Mouse (Mus musculus) thymus, adult 2 months (tissue): ENCODE data around the gene Klc3. TPM values are rescaled to one million over a fixed set of nuclear protein-coding genes. Genes with fewer than 3 reads are reported as not detected.

Experiments used
- DNase-seq: peaks from one replicate; pipeline ENCODE4 v3.0.0; 2021
- H3K27ac ChIP-seq: fragments of 200-500 bp; 2 replicates; pipeline ENCODE4 v1.5.1; 2012; ENCODE audit warnings: low read length, control low read depth; ENCODE audit not compliant: control insufficient read depth, insufficient read depth
- H3K27me3 ChIP-seq: fragments of 200-500 bp; 2 replicates; pipeline ENCODE4 v1.6.1; 2012; ENCODE audit warnings: mild to moderate bottlenecking, low read length, moderate library complexity, mixed read lengths; ENCODE audit not compliant: control insufficient read depth, insufficient read depth
- H3K36me3 ChIP-seq: fragments of 200-500 bp; 2 replicates; pipeline ENCODE4 v1.6.1; 2012; ENCODE audit warnings: mild to moderate bottlenecking, low read length, moderate library complexity; ENCODE audit not compliant: control insufficient read depth, insufficient read depth
- H3K4me1 ChIP-seq: fragments of 200-500 bp; replicated peaks from 2 replicates; pipeline ENCODE4 v1.6.1; 2012; ENCODE audit warnings: low read length; ENCODE audit not compliant: control insufficient read depth, insufficient read depth
- H3K4me3 ChIP-seq: fragments of 200-500 bp; 2 replicates; pipeline ENCODE4 v1.5.1; 2012; ENCODE audit warnings: mild to moderate bottlenecking, low read length, control low read depth, moderate library complexity; ENCODE audit not compliant: control insufficient read depth, insufficient read depth
- CTCF ChIP-seq: fragments of 200-500 bp; IDR thresholded peaks from 2 replicates; pipeline ENCODE4 v1.5.1; 2012; ENCODE audit warnings: mild to moderate bottlenecking, control low read depth, low read length, moderate library complexity, borderline replicate concordance; ENCODE audit not compliant: control insufficient read depth, poor library complexity, insufficient read depth; ENCODE audit errors: extremely low read depth
- POLR2A ChIP-seq: fragments of 200-500 bp; IDR thresholded peaks from 2 replicates; pipeline ENCODE4 v1.6.1; 2012; ENCODE audit warnings: mild to moderate bottlenecking, low read length, control low read depth, moderate library complexity; ENCODE audit not compliant: control insufficient read depth, poor library complexity, insufficient read depth; ENCODE audit errors: extremely low read depth
- WGBS: fragments of 180-500 bp; shearing (Covaris S2); methylation state at CpG from one replicate; pipeline ENCODE4 v1.1.7; 2018; 5-methylcytosine and 5-hydroxymethylcytosine counted together
- polyA plus RNA-seq: library from polyadenylated mRNA; depleted of rRNA; stranded (reverse); fragments of >200 nt; gene quantifications from 2 replicates; pipeline ENCODE4 v1.2.3, GENCODE M21; 2012

The Klc3 gene
- polyA plus RNA-seq, 1 experiment: 87.0 TPM

DNA sequence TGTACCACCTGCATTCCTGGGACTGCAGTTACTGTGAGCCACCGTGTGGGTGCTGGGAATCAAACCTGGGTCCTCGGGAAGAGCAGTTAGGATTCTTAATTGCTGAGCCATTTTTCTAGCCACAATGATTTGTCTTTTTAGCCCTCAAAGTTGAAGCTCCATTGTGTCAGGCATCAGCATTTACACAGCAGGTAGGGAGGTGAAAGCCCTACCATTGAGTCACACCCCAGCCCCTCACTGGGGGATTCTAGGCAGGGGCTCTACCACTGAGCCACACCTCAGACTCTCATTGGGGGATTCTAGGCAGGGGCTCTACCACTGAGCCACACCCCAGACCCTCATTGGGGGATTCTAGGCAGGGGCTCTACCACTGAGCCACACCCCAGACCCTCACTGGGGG is 32.4 kb upstream of the Klc3 start:
- WGBS: 97% methylated on average over 2 of the region's 2 CpGs
- TF ChIP-seq CTCF (no peak), POLR2A (no peak)
- peaks cover 60% of the 10 kb centered on the region for H3K36me3 ChIP-seq
- H3K4me1 ChIP-seq: no peaks in the 10 kb centered on the region
- H3K27ac ChIP-seq: no peak overlapping the region
- DNase-seq: no peak
- H3K4me3 ChIP-seq: no peak overlapping the region
- H3K27me3 ChIP-seq: no peaks in the 10 kb centered on the region

DNA sequence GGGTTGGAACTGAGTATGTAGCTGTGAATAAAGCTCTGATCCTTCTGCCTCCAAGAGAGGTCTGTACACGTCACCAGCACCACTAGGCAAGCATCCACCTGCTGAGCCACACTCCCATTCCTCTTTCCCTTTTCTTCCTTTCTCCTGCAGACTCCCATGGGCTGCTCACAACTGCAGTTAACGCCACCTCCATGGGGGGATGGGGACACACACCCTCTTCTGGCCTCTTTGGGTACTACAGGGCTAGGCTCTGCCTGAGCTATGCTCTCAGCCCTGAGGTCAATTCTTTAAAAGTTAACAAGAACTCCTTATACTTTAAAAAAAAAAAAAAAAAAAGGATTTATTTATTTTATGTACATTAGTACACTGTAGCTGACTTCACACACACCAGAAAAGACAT is 28.6 kb upstream of the Klc3 start:
- Histone ChIP-seq H3K4me1 (no peaks in the 10 kb centered on the region), H3K27ac (no peak overlapping the region), H3K36me3 (peaks cover 64% of the 10 kb centered on the region), H3K4me3 (no peak overlapping the region), H3K27me3 (no peaks in the 10 kb centered on the region)
- 98% methylated on average over 2 of the region's 2 CpGs for WGBS
- TF ChIP-seq POLR2A (no peak), CTCF (no peak)
- no peak for DNase-seq

DNA sequence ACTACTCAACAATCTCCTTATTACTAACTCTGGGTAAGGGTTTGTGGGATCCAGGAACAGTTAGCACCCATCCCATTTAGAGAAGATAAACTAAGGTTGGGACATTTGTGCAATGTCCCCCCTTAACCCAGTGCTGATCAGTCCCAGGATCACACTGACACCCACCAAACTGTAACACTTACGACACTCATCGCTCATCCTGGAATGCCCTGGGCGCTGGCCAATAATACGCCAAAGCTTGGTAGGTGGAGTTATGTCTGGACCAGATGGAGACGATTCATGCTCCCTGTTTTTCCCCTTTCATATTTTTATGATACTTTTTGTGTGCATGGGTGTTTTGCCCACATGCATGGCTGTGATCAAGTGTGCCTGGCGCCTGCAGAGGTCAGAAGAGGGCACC is 26.5 kb upstream of the Klc3 start:
- no peak for DNase-seq
- Histone ChIP-seq H3K36me3 (peaks cover 52% of the 10 kb centered on the region), H3K4me1 (no peaks in the 10 kb centered on the region), H3K27ac (no peak overlapping the region), H3K4me3 (no peak overlapping the region), H3K27me3 (no peaks in the 10 kb centered on the region)
- WGBS: 95% methylated on average over 6 of the region's 6 CpGs
- TF ChIP-seq POLR2A: no peak
- TF ChIP-seq CTCF: no peak

DNA sequence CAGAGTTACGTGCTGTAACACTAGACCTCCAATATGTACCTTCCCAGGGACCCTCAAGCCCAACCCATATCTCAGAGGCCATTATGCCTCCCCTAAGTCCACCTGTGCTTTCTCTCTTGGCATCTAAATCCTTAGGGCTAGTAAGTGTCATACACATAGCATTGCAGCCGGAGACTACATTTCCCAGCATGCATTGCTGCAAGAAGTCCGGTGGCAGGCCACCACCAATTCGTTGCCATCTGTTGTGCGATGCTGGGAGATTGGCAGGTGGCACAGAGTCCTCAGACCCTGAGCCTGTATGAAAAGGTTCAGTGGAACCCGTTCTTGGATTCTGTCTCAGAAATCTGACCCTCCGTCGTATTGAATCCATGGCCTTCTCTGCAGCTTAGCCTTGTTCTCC is 25.8 kb upstream of the Klc3 start:
- Histone ChIP-seq H3K4me3 (no peak overlapping the region), H3K36me3 (peaks cover 52% of the 10 kb centered on the region), H3K27me3 (no peaks in the 10 kb centered on the region), H3K4me1 (no peaks in the 10 kb centered on the region), H3K27ac (no peak overlapping the region)
- WGBS: 86% methylated on average over 8 of the region's 8 CpGs
- no peak for DNase-seq
- TF ChIP-seq POLR2A (no peak), CTCF (no peak)

DNA sequence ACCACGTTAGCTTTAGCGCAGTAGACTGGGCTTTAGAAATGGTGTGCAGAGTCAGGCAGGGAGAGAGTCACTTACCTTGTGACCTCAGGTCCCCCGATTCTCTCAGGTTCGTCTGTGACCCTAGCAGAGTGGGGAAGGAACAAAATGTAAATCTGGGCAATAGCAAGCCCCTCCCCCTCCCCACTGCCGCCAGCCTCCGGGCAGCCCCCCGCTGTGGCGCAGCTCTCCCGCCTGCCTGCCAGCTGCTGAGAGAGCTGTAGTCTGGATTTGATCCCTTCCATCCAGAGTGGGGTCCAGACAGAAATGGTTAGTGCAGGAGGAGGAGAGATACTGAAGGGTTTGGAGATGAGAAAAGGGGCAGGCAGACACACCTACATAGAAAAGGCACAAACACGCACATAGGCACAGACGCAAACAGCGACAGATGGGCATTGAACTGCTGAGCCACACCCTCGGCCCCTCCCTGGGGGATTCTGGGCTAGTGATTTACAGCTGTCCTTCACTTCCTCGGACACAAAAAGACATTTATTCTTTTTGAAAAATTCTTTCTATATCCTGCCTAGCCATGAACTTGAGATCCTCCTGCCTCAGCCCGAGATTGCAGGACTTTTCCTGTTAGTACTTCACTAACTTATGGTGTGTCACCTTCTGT is 24.2 kb upstream of the Klc3 start:
- DNase-seq: no peak
- H3K4me3 ChIP-seq: no peak overlapping the region
- no peaks in the 10 kb centered on the region for H3K27me3 ChIP-seq
- peaks cover 36% of the 10 kb centered on the region for H3K36me3 ChIP-seq
- TF ChIP-seq POLR2A: no peak
- TF ChIP-seq CTCF: no peak
- H3K4me1 ChIP-seq: no peaks in the 10 kb centered on the region
- H3K27ac ChIP-seq: no peak overlapping the region
- 94% methylated on average over 15 of the region's 15 CpGs for whole genome bisulfite sequencing

DNA sequence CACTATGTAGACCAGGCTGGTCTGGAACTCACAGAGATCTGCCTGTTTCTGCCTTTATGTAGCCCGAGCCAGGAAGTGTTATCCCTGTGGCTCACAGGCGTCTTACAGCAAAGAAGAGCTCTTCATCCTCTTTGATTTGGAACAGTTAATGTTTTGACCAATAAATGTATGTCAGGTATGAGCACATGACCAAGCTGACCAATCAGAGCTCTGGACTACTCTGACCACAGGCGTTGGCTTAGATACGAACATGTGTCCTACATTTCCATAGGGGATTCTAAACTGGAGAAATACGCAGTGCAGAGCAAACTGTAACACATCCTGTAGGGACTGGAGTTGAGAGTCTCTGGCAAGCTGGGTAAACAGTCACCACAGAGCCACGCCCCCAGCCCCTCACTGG is 23.0 kb upstream of the Klc3 start:
- Histone ChIP-seq H3K36me3 (peaks cover 24% of the 10 kb centered on the region), H3K4me3 (no peak overlapping the region), H3K27ac (no peak overlapping the region), H3K27me3 (no peaks in the 10 kb centered on the region), H3K4me1 (no peaks in the 10 kb centered on the region)
- 96% methylated on average over 6 of the region's 6 CpGs for WGBS
- TF ChIP-seq CTCF (no peak), POLR2A (no peak)
- no peak for DNase-seq

DNA sequence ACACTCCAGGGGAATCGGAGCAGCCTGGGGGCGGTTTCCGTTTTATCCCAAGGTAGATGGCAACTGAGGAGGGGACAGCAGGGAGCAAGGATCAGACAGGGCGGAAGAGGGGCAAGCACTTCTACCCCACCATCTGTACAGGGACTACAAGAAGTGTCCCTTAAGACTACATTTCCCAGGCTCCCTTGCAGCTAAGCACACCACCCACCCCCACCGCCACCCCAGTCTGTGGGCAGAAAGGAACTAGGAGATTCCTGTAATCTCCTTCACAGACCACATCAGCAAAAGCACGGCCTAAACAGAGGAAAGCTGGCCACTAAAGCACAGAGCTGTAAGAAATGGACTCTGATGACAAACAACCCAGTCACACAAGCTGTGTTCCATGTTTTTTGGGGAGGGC is 22.4 kb upstream of the Klc3 start:
- WGBS: 84% methylated on average over 6 of the region's 6 CpGs
- TF ChIP-seq CTCF (no peak), POLR2A (no peak)
- H3K36me3 ChIP-seq: peaks cover 18% of the 10 kb centered on the region
- no peak overlapping the region for H3K4me3 ChIP-seq
- no peak overlapping the region for H3K27ac ChIP-seq
- no peaks in the 10 kb centered on the region for H3K27me3 ChIP-seq
- H3K4me1 ChIP-seq: 0 out of 2 replicates have a peak, but pooled peaks cover 2% of the 10 kb centered on the region
- DNase-seq: no peak
